Mouse (Mus musculus): ENCODE measurements around the gene Cpvl.

DNA sequence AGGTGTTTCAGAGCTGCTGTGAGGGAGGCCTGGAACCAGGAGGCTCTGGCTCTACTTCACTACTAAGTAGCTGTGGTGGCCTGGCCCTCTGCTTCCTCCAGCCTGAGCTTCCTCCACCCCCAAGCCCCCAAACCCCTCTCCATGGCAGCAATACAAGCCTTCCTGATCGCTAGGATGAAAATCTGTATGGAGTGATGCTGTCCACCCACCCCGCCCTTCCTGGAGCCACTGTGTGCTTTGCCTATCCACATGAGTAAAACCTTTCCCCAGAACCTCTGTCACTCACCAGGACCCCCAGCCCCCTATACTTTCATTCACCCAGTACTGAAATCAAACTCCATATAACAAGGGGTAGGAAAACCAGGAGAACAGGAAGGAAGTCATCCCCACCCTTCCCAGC, 22.6 kb downstream of the Cpvl start:
- no peak for TF ChIP-seq CTCF (IDR thresholded peaks at IDR 0.05; ENCODE audit: insufficient read depth, low read depth, low read length)
- no peak for TF ChIP-seq POLR2A (IDR thresholded peaks at IDR 0.05; ENCODE audit: insufficient read depth, low read depth, low read length)

All from olfactory bulb, adult 2 months (tissue).